Mouse (Mus musculus) CD4-positive helper T cell, adult 2 months (primary cell): ENCODE measurements around the gene Suds3.

ENCODE experiments used
- DNase-seq: peaks from one replicate; pipeline ENCODE4 v3.0.0-alpha.2; 2012; ENCODE audit warnings: low read depth, missing footprints, low spot score

Suds3 gene

DNA sequence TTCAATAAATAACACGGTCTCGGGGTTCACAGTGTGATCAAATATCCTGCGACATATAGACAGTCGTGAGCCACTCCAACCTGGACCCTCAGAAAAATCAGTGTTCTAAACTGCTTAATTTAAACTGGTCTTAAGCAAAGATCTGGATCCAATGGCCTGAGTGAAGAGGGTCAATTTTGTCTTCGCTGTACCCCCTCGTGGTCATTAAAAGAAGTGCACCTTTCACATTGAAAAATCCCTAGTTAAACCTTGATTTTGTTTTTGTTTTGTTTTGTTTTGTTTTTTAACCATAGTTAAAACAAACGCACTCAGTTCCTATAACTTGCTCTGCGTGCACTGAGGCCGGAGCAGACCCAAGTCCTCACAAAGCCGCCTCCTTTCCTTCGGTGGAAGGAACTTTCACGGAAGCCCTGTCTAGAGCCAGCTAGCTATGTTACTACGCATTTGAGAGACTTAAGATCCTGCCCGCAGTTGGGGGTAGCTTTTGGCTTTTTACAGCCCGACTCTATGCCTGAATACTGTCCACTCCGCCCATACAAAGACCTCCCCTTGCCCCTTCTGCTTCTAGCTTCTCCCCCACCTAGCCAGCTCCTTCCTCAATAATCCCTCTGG, 1.2 kb downstream of the Suds3 start:
- peak; percentile 50 for DNase-seq

DNA sequence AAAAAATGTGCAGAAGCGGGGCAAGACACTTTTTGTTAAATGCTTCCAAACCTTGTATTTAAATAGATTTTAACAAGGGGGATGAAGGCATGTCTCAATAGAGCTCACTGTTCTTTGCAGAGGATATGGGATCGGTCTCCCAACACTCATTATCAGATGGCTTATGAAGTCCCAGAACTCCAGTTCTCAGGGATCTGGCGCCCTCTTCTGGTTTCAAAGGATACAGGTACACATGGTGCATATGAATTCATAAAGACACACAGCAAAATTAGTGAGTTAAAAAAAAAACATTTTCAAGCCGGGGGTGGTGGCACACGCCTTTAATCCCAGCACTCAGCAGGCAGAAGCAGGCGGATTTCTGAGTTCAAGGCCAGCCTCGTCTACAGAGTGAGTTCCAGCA, 2.6 kb downstream of the Suds3 start:
- peak; percentile 52 for DNase-seq

DNA sequence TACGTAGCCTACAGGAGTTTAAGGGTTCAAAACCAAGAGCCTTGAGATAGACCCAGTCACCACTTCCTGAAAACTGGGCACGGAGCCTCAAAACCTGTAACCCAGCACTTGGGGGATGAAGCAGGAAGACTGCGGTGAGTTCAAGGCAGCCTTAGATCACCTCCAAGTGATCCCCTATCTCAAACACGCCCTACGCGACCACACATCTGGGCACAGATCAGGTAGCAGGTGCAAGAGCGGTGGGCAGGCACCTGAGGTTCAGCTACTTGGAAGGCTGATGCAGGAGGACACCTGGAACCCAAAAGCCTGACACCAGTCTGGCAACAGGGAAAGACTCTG, 4.2 kb downstream of the Suds3 start:
- peak; percentile 36 for DNase-seq

DNA sequence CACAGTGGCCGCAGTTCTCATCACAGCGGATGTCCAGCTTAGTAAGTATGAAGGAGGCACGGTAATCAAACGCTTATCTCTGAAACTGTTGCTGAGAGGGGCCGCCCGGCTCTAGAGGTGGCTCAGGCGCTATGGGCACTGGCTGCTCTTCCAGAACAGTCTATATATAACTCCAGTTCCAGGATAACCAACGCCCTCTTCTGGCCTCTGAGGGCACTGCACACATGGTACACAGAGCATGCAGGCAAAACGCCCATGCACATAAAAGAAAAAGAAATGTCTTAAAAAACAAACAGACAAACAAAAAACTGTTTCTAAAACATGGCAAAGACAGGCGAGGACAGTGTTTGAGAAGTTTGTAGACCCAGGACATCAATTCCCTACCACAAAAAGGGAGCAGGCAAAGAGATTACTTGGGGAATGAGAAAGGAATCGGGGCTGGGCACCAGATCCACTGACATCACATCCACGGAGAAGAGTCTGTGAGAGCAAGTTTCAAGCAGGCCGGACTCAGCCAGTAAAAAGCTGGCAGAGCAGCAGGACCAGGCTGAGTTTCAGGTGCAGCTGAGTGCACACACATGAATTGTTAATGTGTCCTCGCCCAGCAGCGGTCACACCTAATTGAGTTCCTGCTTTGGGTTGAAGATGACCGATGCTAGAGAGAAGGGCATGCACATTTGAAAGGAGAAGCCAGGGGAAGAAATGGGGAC, 4.7 kb downstream of the Suds3 start:
- DNase-seq, result peak; percentile 12

- no peak for DNase-seq
These were observed 6.4 kb downstream of the Suds3 start for GRCm38 (mm10) chr5:117109522-117109921.

- no peak for DNase-seq
These were observed 7.2 kb downstream of the Suds3 start for GRCm38 (mm10) chr5:117108731-117109130.

GRCm38 (mm10) chr5:117108292-117108691, 7.6 kb downstream of the Suds3 start:
- DNase-seq, result no peak

- no peak for DNase-seq
These were observed 10.2 kb downstream of the Suds3 start for GRCm38 (mm10) chr5:117105761-117106160.

- no peak for DNase-seq
These were observed 11.6 kb downstream of the Suds3 start for GRCm38 (mm10) chr5:117104329-117104728.

DNA sequence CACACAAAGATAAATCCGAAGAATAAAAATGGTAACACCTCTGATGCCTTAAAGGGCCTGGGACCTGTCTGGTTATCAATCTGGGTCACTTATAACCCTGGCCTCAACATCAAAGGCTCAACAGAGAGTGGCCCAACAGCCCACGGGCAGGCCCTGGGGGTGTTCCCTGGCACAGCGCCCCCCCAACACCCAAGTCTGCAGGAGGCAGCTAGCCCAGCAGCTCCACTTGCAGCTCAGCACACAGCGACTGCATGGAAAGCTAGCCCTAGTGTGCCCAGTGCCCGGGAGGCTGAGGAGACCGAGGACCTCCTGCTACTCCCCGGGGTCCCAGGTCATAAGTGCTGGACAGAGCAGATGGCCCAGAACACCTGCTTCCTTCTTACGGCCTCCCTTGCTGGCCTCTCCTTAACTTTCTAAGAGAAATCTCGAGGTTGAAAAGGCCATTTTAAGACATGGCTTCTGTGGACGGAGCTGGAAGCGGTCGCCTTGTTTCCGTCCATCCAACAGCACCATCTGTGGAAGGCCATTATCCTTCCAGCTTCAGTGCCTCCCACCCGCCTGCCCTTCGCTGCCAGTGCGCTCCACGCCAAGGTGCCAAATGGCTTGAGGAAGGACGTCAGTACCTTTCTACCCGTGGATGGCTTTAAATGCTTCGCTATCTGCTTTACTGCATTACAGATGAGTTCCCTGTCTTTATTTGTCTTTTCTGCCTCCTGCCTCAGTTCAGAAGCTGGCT, 12.6 kb downstream of the Suds3 start:
- DNase-seq, result no peak

DNA sequence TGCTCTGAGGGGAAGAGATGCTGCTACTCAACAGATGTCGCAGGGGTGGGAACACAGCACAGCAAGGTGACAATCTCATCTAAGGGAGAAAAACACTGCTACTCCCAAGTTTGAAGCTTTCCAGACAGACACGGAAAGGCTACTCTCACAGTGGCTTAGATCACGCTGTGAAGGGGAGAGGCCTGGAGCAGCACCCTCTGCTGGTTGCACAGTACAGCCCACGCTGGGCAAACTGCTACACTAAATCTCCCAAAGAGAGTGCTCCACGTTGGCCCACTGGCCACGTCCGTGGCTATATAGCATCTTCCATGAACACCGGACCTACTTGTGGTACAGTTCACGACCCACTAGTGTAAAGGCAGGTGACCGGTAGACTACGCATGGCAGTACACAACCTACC, 16.2 kb downstream of the Suds3 start:
- no peak for DNase-seq

GRCm38 (mm10) chr5:117099008-117099407, 16.9 kb downstream of the Suds3 start:
- no peak for DNase-seq

GRCm38 (mm10) chr5:117096716-117097115, 19.2 kb downstream of the Suds3 start:
- DNase-seq, result peak; percentile 62

DNA sequence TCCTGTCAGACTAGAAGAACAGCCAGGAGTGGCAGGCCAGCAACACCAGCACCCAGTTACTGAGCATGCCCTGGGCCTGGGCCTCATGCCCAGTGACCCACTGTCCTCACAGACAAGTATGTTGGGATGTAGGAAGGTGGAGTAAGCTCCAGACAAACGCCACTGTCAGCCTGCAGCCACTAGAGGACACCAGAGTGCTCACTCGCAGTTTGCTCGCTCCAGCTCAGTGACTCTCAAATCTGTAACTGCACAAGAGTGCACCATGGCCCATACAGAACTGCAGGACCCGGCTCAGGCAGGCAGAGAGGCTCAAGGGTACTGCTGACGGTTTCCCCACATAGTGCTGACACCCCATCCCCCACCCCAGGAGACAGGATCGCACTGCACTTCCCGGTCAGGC, 21.5 kb downstream of the Suds3 start:
- no peak for DNase-seq

GRCm38 (mm10) chr5:117089786-117090185, 26.1 kb downstream of the Suds3 start:
- peak; percentile 58 for DNase-seq

DNA sequence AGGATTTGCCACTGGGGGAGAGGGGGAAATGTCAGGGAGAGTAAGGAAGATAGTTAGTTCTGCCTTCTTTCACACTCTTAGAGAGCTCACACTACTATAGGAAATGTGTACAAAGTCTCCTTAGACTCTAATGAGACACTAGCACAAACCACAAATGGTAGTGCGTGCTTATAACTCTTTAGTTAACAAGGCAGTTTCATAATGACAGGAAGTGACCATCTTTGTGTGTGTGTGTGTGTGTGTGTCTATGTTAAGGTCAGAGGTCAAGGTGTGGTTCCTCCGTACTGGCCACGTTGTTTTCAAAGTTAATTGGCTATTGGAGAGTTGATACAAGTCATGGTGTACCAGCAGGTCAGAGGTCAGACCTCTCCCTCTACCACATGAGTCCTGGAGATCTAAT, 26.8 kb downstream of the Suds3 start:
- peak; percentile 26 for DNase-seq

DNA sequence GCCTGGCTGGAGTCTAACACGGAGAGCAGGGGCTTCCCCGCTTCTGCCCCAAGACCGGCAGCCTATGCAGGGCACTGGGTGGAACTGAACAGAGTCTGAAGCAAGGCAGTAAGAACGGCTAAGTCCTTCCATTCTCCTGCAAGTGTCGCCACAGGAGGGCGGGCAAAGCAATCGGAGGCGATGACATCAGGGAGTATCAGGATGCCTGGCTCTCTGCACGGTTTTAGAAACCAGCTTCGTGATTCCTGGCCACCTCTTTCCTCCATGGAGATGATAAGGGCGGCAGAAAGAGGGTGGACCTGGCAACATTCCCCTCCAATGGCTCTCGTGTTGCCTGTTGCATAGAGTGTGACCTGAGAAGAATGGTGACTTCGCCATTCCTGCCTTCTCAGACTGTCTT, 28.2 kb downstream of the Suds3 start:
- DNase-seq, result no peak

DNA sequence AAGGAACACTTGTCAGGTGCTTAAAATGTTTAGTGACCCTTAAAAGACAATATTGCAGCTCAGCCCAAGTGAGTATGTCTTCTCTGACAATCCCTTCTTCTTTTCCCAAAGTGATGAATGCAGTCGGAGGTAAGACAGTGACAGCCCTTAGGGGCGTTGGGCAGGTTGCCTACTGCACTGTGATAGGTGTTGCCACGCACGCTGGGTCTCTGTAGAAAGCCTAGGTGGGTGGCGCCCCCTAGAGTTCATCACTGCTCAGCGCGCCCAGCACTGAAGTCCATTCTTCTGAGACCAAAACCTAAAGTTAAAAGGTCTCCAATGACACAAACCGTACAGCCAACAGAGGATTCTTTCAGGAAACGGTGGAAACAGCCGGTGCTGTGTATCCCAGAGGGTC, 46.4 kb downstream of the Suds3 start:
- peak; percentile 50 for DNase-seq

GRCm38 (mm10) chr5:117068808-117069497, 47.0 kb downstream of the Suds3 start:
- peak; percentile 47 for DNase-seq

GRCm38 (mm10) chr5:117068181-117068580, 47.7 kb downstream of the Suds3 start:
- peak; percentile 44 for DNase-seq

- no peak for DNase-seq
These were observed 54.7 kb downstream of the Suds3 start for GRCm38 (mm10) chr5:117061251-117061650.

- DNase-seq, result no peak
These were observed 55.3 kb downstream of the Suds3 start for GRCm38 (mm10) chr5:117060484-117061130.
